Mouse (Mus musculus): ENCODE measurements around the gene Tbk1. TPM values are rescaled to one million over a fixed set of nuclear protein-coding genes. Genes with fewer than 3 reads are reported as not detected.

The Tbk1 gene
- polyA plus RNA-seq (2012; rRNA removed) = 28.1 and 31.8 TPM in 2 replicates

DNA sequence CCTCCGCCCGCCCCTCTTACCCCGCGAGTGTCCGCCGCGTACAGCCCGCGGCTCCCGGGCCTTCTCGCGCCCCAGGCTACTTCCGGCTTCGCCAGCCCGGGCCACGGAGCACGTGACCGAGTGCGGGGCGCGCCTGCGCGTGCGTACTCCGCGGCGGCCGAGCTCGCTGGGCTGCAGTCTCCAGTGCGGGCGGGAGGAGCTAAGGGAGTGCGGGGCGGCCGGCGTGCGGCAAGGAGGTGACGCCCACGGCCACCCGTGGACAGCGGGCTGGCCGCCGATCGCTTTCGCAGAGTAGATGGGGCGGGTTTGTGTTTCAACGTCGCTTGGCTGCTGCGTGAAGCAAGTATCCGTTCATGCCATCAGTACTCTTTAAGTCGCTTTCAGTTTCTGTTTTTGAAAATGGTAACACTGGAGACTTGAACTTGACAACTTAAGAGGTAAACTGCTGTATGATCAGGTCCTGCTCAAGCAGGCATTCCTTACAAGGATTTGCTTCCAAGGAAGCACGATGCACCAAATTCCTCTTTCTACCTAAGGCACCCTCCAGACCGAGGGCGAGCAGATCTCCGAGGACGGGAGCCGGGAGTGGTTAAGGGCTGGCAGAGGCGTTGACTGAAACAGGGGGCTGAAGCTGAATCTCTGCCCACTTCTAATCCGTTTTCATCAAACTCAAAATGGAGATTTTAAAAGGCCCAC lies at the start of gene Tbk1:
Gene Tbk1 (minus strand): TSS at position 113 of the 696 bp plus-strand sequence.
- TF ChIP-seq POLR2A (IDR thresholded peaks at IDR 0.05; ENCODE audit: borderline replicate concordance, extremely low read depth, insufficient read depth, insufficient read length, poor library complexity, severe bottlenecking) (peak; percentile 63), CTCF (IDR thresholded peaks at IDR 0.05; ENCODE audit: borderline replicate concordance, extremely low read depth, insufficient read depth, insufficient read length) (no peak)

DNA sequence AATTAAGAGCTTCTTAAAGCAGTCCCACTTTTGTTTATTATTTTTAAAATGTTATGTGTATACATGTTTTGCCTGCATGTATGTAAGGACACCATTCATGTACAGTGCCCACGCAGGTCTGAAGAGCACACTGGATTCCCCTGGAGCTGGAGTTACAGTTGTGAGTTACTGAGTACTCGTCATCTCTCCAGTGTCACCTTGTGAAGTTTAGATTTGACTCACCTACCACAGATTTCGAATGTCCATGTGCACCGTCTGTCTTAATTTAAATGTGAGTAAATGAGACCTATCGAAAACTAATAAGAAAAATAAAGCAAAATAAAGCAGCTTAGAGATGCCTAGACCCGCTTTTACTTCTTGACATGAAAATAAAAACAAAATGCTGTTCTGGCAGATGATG lies 49.7 kb upstream of the Tbk1 start:
- TF ChIP-seq POLR2A (IDR thresholded peaks at IDR 0.05; ENCODE audit: borderline replicate concordance, extremely low read depth, insufficient read depth, insufficient read length, poor library complexity, severe bottlenecking) = no peak
- no peak for TF ChIP-seq CTCF (IDR thresholded peaks at IDR 0.05; ENCODE audit: borderline replicate concordance, extremely low read depth, insufficient read depth, insufficient read length)
- no peak for DNase-seq (ENCODE audit: low read depth)

More for the DNA sequence above, at the start of gene Tbk1:
- peak; percentile 97 for DNase-seq (ENCODE audit: low read depth)

DNA sequence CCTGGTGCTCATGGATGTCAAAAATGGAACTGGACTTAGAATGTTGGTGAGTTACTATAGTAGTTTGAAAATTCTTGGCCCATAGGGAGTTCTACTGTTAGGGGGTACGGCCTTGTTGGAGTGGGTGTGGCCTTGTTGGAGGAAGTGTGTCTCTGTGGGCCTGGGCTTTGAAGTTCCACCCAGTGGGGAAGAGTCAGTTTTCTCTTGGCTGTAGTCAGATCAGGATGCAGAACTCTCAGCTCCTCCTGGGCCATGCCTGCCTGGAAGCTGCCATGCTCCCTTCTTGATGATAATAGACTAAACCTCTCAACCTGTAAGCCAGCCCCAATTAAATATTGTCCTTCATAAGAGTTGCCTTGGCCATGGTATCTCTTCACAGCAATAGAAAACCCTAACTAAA lies 47.6 kb upstream of the Tbk1 start:
- no peak for TF ChIP-seq POLR2A (IDR thresholded peaks at IDR 0.05; ENCODE audit: borderline replicate concordance, extremely low read depth, insufficient read depth, insufficient read length, poor library complexity, severe bottlenecking)
- TF ChIP-seq CTCF (IDR thresholded peaks at IDR 0.05; ENCODE audit: borderline replicate concordance, extremely low read depth, insufficient read depth, insufficient read length) = no peak
- DNase-seq (ENCODE audit: low read depth) = no peak

DNA sequence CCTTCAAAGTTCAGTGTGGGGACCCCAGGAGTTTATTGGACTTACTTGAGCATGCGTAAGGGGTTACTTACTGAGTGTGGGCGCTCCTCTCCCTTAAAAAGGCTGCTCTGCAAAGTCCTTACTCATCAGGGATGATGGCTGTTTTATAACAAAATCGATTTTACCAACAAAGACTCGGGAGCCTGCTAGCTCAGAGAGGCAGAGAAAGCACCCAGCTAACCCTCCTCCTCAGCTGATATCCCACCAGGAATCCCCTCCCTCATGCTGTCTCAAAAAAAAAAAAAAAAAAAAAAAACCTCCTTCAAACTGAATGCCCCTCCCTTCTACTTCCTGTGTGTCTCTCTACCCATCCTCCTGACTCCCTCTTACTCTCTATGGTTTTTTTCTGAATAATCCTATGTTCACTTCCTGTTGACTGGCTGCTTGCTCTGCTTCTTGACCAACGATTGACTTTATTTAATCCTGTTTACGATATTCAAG lies 42.0 kb upstream of the Tbk1 start:
- TF ChIP-seq CTCF (IDR thresholded peaks at IDR 0.05; ENCODE audit: borderline replicate concordance, extremely low read depth, insufficient read depth, insufficient read length) (no peak), POLR2A (IDR thresholded peaks at IDR 0.05; ENCODE audit: borderline replicate concordance, extremely low read depth, insufficient read depth, insufficient read length, poor library complexity, severe bottlenecking) (no peak)

DNA sequence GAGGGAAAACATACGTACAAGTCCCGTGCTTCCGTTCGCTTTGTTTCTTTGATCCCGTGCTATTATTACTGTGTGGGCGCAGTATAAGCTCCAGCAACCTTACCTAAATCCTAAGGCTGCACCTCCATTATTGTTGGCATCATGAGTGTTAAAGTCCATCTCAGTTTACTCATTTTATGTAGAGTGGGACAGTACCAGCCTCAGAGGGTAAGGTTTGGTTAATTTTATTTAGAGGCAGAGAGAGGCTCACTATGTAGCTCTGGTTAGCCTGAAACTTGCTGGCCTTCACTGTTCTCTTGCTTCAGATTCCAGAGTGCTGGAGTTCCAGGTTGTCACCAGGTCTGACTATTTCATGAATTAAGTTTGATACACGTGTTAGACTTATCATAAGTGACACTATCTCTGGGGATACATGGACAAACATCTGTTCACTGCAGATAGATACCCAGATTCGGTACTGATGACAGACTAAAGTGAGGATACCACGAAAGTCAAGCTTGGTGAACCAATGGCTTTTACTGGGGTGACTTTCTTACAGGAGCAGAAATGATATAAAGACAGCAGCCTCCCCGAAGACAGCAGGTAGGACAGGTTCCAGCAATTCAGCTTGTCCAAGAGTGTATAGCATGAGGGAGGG lies 40.7 kb upstream of the Tbk1 start:
- no peak for DNase-seq (ENCODE audit: low read depth)
- TF ChIP-seq POLR2A (IDR thresholded peaks at IDR 0.05; ENCODE audit: borderline replicate concordance, extremely low read depth, insufficient read depth, insufficient read length, poor library complexity, severe bottlenecking) (no peak), CTCF (IDR thresholded peaks at IDR 0.05; ENCODE audit: borderline replicate concordance, extremely low read depth, insufficient read depth, insufficient read length) (no peak)

More for the DNA sequence above, 42.0 kb upstream of the Tbk1 start:
- DNase-seq (ENCODE audit: low read depth) = no peak

DNA sequence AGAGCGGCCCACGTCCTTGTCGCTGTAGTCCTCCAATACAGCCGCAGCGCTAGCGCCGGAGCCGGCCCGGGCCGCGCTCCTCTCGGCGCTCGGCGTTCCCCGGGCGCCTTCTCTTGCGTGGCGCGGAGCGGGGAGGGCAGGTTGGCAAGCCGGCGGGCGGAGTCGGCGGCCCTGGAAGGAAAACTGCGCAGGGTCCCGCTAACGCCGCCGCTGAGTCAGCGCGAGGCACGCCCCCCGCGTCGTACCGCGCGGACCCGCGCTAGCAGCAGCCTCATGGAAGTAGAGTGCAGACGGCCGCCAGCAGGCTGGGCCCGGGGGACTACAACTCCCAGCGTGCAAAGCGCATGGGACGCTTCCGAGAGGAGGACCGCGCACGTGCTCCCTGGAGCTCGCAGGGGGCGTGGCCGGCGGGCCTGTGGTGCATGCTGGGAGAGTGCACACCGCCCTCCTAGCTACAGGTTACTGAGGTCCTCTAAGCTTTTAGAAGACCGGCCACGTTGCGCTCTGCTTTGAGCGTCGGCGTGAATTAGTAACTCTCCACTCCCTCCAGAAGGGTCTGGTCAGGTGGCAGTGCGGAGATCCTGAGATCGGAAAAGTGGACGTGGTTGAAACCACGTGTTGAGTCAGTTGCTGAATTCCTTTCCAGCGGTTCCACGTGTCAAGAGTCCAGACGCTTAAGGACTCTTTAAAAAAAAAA lies 39.7 kb upstream of the Tbk1 start, which contains the start of gene Xpot:
Gene Xpot (minus strand): TSS at position 147 of the 697 bp plus-strand sequence.
- peak; percentile 99 for DNase-seq (ENCODE audit: low read depth)
- peak; percentile 64 for TF ChIP-seq POLR2A (IDR thresholded peaks at IDR 0.05; ENCODE audit: borderline replicate concordance, extremely low read depth, insufficient read depth, insufficient read length, poor library complexity, severe bottlenecking)
- no peak for TF ChIP-seq CTCF (IDR thresholded peaks at IDR 0.05; ENCODE audit: borderline replicate concordance, extremely low read depth, insufficient read depth, insufficient read length)

DNA sequence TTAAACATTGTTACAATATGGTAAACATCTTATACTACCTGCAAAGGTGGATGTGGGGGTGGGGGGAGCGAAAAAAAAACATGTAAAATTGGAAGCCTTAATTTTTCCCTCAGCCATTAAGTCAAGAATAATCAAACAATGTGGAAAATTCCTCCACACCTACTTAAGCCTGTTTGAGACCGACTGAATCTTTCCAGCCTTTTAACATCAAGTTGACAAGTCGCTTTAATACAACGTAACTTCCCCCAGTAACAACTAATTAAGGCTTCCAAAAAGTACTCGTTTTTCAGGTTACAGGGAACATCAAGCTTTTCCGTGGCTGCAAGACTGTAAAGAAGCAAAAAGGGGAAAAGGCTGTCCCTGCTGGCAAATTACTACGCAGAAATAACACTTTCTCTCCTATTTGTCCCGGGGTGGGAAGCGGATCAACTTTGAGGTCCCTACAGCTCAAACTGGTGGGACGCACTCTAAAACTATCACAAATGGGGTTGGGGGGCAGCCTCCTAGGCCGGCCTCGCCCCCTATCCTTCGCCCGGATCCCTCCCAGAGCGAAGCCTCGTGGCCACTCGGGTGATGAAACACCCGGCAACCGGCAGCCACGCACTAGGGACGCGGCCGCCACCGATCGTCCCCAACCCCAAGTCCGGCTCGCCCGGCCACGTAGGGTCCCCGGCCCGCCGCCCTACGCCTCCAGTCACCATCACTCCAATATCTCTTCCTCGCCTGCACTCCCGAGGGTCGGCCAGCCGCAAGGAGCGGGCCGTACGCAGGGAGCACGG lies 39.0 kb upstream of the Tbk1 start:
- no peak for DNase-seq (ENCODE audit: low read depth)
- TF ChIP-seq CTCF (IDR thresholded peaks at IDR 0.05; ENCODE audit: borderline replicate concordance, extremely low read depth, insufficient read depth, insufficient read length) (no peak), POLR2A (IDR thresholded peaks at IDR 0.05; ENCODE audit: borderline replicate concordance, extremely low read depth, insufficient read depth, insufficient read length, poor library complexity, severe bottlenecking) (no peak)

DNA sequence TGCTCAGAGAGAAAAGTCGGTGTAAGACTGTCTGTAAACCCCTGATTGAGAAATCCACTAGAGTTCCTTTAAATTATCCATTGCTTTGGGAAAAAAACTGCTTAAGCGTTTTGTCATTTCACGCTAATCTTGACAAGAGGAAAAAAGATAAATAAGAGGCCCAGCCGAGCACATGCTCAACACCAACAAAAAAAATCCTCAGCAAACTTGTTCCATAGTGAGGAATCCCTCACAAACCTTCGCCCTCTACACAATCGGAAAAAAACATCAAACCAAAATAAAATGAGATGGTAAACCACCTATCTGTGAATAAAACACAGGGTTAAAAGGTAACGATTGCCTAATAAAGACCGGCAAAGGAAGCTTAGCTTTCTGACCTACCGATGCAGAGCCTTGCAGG lies 38.4 kb upstream of the Tbk1 start:
- DNase-seq (ENCODE audit: low read depth) = no peak
- no peak for TF ChIP-seq CTCF (IDR thresholded peaks at IDR 0.05; ENCODE audit: borderline replicate concordance, extremely low read depth, insufficient read depth, insufficient read length)
- TF ChIP-seq POLR2A (IDR thresholded peaks at IDR 0.05; ENCODE audit: borderline replicate concordance, extremely low read depth, insufficient read depth, insufficient read length, poor library complexity, severe bottlenecking) = no peak

DNA sequence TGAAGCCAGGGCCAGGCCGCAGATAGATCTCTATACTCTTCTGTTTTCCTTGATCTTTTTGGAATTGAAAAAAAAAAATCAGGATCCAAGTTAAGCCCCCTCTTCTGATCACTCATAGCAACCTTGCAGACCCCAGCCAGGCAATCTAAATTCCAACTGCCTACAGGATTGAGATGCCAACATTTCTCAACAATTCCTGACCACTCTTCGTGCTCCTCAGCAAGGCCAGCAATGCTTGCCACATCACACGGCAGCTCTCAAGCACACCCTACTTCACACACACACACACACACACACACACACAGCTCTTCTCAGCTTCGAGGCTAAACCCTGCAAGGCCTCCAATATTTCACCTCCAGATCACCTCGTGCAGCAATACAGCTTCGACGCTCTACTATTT lies 37.1 kb upstream of the Tbk1 start:
- DNase-seq (ENCODE audit: low read depth) = no peak
- TF ChIP-seq POLR2A (IDR thresholded peaks at IDR 0.05; ENCODE audit: borderline replicate concordance, extremely low read depth, insufficient read depth, insufficient read length, poor library complexity, severe bottlenecking) (no peak), CTCF (IDR thresholded peaks at IDR 0.05; ENCODE audit: borderline replicate concordance, extremely low read depth, insufficient read depth, insufficient read length) (no peak)

DNA sequence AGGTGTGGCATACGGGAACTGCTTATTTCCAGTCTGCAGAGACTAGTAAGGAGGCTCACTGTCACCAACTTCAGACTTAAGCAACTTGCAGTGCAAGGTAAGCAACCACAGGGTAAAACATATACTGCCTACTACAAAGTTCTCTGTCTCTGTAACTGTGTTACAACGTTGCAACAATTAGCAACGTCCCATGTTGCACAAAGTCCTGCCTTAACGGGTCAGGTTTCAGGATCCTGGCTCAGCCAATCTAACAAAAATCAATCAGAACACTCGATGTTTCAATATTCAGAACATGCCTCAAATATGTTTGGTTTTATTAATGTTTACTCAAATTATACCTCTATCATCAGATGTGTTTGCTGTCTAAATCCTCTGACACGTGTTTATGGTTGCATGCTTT lies 35.8 kb upstream of the Tbk1 start:
- DNase-seq (ENCODE audit: low read depth) = no peak
- TF ChIP-seq CTCF (IDR thresholded peaks at IDR 0.05; ENCODE audit: borderline replicate concordance, extremely low read depth, insufficient read depth, insufficient read length) (no peak), POLR2A (IDR thresholded peaks at IDR 0.05; ENCODE audit: borderline replicate concordance, extremely low read depth, insufficient read depth, insufficient read length, poor library complexity, severe bottlenecking) (no peak)

Data from brain, embryonic 14.5 days (tissue).